Mouse (Mus musculus): ENCODE results near the gene Abca4. TPM values are rescaled to one million over a fixed set of nuclear protein-coding genes. Genes with fewer than 3 reads are reported as not detected.

Abca4 gene
- polyA plus RNA-seq (2014; fragmentation: Nextera tagmentation; extraction: Ambion mirVana), result 0.70 and 0.84 TPM in 2 replicates

DNA sequence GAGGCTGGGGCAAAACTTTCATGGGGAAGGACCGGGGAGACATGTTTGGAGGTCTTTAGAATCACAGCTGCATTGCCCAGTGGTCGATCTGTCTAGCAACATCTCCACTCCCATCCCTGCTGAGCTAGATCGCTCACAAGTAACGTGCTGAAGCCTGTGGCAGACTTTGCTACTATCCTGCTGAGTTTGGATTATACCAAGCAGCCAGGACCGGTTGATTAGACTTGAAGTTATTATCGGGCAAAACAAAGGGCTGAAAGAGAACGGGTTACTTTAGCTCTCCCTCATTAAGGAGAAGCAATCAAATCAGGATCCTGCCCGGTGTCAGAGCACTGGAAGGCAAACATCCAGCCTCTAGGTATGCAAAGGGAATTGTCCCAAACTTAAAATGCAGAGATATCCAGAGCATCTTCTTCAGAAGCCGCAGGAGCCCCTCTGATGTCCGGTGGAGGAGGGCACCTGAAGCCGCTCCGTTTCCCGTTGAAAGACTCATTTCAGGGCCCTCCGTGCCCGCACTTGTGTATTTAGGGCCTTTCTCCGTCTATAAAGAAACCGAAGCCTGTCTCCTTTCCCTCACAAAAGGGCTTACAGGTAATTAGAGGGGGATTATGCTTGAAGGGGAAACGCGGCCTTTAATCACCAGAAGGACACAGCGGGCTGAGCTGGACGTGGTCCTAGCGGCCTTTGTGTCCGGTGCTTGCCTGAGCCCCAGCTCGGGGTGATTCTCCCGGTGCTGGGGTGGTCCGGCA lies at the start of gene Abca4:
Gene Abca4 (plus strand): TSS at position 645 of the 749 bp plus-strand sequence.
- peaks cover 45% of the 10 kb centered on the region for H3K4me1 ChIP-seq (ENCODE audit: control insufficient read depth, insufficient read depth, low read length)
- H3K36me3 ChIP-seq (ENCODE audit: control insufficient read depth, insufficient read depth, low read length), result no peaks in the 10 kb centered on the region
- peak within 1 kb of the TSS; percentile 35; the same call in 1 of the 2 replicates for H3K9ac ChIP-seq (ENCODE audit: low read depth, low read length)
- peaks cover 9% of the 10 kb centered on the region; the same call in 1 of the 2 replicates for H3K27me3 ChIP-seq (ENCODE audit: control insufficient read depth, insufficient read depth, low read length)
- peak within 1 kb of the TSS; percentile 15; the same call in 1 of the 2 replicates for H3K4me3 ChIP-seq (ENCODE audit: low read length)
- 13% methylated on average over 26 of the region's 26 CpGs for WGBS
- H3K9me3 ChIP-seq (ENCODE audit: control insufficient read depth, low read length), result no peaks in the 10 kb centered on the region
- H3K4me2 ChIP-seq (replicated peaks; ENCODE audit: low read depth, low read length), result peak within 1 kb of the TSS; percentile 26
- no peak within 1 kb of the TSS for H3K27ac ChIP-seq (ENCODE audit: low read depth, low read length)
- no peak for ATAC-seq (ENCODE audit: low FRiP score, low TSS enrichment)

DNA sequence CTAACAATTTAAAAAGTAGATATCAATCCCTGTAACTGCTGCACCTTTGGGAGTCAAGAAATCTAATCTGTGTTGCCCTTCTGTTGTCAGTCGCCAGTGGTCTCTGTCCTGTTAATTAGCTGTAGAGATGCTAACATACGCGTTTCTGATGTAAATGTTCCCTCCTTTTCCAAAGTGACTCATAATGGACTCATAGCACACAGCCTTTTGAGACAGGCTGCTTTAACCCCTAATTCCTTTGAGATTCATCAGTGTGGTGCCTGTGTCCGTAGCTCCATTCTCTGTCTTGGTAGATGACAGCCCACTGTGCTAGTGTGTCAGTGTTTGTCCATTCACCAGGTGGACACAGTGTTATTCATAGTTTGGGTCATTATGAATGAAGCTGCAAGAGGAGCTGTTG lies 49.1 kb upstream of the Abca4 start:
- Histone ChIP-seq H3K27ac (ENCODE audit: low read depth, low read length) (no peak overlapping the region), H3K27me3 (ENCODE audit: control insufficient read depth, insufficient read depth, low read length) (no peaks in the 10 kb centered on the region), H3K4me1 (ENCODE audit: control insufficient read depth, insufficient read depth, low read length) (no peaks in the 10 kb centered on the region), H3K9me3 (ENCODE audit: control insufficient read depth, low read length) (no peaks in the 10 kb centered on the region), H3K4me2 (replicated peaks; ENCODE audit: low read depth, low read length) (no peak overlapping the region), H3K9ac (ENCODE audit: low read depth, low read length) (no peak overlapping the region), H3K36me3 (ENCODE audit: control insufficient read depth, insufficient read depth, low read length) (peaks cover 16% of the 10 kb centered on the region; the same call in 1 of the 2 replicates), H3K4me3 (ENCODE audit: low read length) (no peak overlapping the region)
- WGBS, result 86% methylated on average over 4 of the region's 4 CpGs
- no peak for ATAC-seq (ENCODE audit: low FRiP score, low TSS enrichment)

GRCm38 (mm10) chr3:121999934-122000333 lies 44.3 kb upstream of the Abca4 start:
- WGBS, result 47% methylated on average over 2 of the region's 2 CpGs
- no peak for ATAC-seq (ENCODE audit: low FRiP score, low TSS enrichment)

DNA sequence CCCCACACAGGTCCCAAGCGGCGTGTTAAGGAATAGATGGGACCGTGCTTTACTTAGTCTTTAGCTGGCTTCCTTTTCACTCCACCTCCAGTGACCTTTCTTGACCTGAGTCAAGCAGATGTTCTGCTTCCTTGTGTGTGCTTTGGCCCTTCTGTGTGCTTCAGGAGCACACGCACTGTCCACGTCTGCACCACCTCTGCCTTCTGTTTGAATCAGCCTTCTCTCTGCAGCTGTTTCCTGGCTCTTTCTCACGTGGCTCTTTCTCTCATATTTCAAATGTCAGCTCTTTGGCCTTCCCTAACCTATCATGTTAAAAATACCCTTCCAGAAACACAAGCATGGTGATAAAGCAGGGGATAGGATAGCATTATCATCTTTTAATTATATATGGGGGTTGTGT lies 42.7 kb upstream of the Abca4 start:
- WGBS, result 42% methylated on average over 6 of the region's 6 CpGs
- no peak overlapping the region for H3K4me2 ChIP-seq (replicated peaks; ENCODE audit: low read depth, low read length)
- H3K4me3 ChIP-seq (ENCODE audit: low read length), result no peak overlapping the region
- H3K9me3 ChIP-seq (ENCODE audit: control insufficient read depth, low read length), result no peaks in the 10 kb centered on the region
- H3K4me1 ChIP-seq (ENCODE audit: control insufficient read depth, insufficient read depth, low read length), result no peaks in the 10 kb centered on the region
- H3K27me3 ChIP-seq (ENCODE audit: control insufficient read depth, insufficient read depth, low read length), result no peaks in the 10 kb centered on the region
- no peak overlapping the region for H3K27ac ChIP-seq (ENCODE audit: low read depth, low read length)
- no peak overlapping the region for H3K9ac ChIP-seq (ENCODE audit: low read depth, low read length)
- H3K36me3 ChIP-seq (ENCODE audit: control insufficient read depth, insufficient read depth, low read length), result peaks cover 13% of the 10 kb centered on the region; the same call in 1 of the 2 replicates
- no peak for ATAC-seq (ENCODE audit: low FRiP score, low TSS enrichment)

More at GRCm38 (mm10) chr3:121999934-122000333, 44.3 kb upstream of the Abca4 start:
- Histone ChIP-seq H3K27ac (ENCODE audit: low read depth, low read length) (no peak overlapping the region), H3K27me3 (ENCODE audit: control insufficient read depth, insufficient read depth, low read length) (no peaks in the 10 kb centered on the region), H3K9ac (ENCODE audit: low read depth, low read length) (no peak overlapping the region), H3K4me3 (ENCODE audit: low read length) (no peak overlapping the region), H3K4me2 (replicated peaks; ENCODE audit: low read depth, low read length) (no peak overlapping the region), H3K36me3 (ENCODE audit: control insufficient read depth, insufficient read depth, low read length) (peaks cover 13% of the 10 kb centered on the region; the same call in 1 of the 2 replicates), H3K4me1 (ENCODE audit: control insufficient read depth, insufficient read depth, low read length) (no peaks in the 10 kb centered on the region), H3K9me3 (ENCODE audit: control insufficient read depth, low read length) (no peaks in the 10 kb centered on the region)

GRCm38 (mm10) chr3:122009818-122010217 lies 34.4 kb upstream of the Abca4 start:
- no peak for ATAC-seq (ENCODE audit: low FRiP score, low TSS enrichment)
- 92% methylated on average over 5 of the region's 5 CpGs for WGBS
- Histone ChIP-seq H3K9me3 (ENCODE audit: control insufficient read depth, low read length) (no peaks in the 10 kb centered on the region), H3K4me2 (replicated peaks; ENCODE audit: low read depth, low read length) (no peak overlapping the region), H3K27me3 (ENCODE audit: control insufficient read depth, insufficient read depth, low read length) (no peaks in the 10 kb centered on the region), H3K36me3 (ENCODE audit: control insufficient read depth, insufficient read depth, low read length) (peaks cover 42% of the 10 kb centered on the region), H3K4me3 (ENCODE audit: low read length) (no peak overlapping the region), H3K4me1 (ENCODE audit: control insufficient read depth, insufficient read depth, low read length) (no peaks in the 10 kb centered on the region), H3K27ac (ENCODE audit: low read depth, low read length) (no peak overlapping the region), H3K9ac (ENCODE audit: low read depth, low read length) (no peak overlapping the region)

DNA sequence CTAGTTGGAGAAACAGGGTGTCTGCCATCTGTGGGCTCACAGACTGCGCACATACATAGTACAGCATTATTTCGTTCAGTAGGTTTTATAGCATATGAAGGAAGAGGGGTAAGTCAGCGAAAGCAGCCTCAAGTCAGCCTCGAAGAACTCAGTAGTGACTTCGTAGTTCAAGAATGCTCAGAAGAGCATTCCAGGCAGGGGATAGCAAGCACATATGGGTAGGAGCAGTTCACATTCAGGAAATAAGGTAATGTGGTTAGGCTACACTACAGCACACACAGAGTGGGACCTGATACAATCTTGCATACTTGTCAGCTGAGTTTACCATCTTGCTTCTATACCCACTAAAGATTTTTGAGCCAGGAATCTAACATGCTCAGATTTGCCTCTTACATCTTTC lies 34.0 kb upstream of the Abca4 start:
- no peak overlapping the region for H3K9ac ChIP-seq (ENCODE audit: low read depth, low read length)
- H3K4me2 ChIP-seq (replicated peaks; ENCODE audit: low read depth, low read length), result no peak overlapping the region
- ATAC-seq (ENCODE audit: low FRiP score, low TSS enrichment), result no peak
- H3K36me3 ChIP-seq (ENCODE audit: control insufficient read depth, insufficient read depth, low read length), result peaks cover 42% of the 10 kb centered on the region
- no peaks in the 10 kb centered on the region for H3K9me3 ChIP-seq (ENCODE audit: control insufficient read depth, low read length)
- no peak overlapping the region for H3K27ac ChIP-seq (ENCODE audit: low read depth, low read length)
- no peaks in the 10 kb centered on the region for H3K4me1 ChIP-seq (ENCODE audit: control insufficient read depth, insufficient read depth, low read length)
- WGBS, result 75% methylated on average over 5 of the region's 5 CpGs
- no peaks in the 10 kb centered on the region for H3K27me3 ChIP-seq (ENCODE audit: control insufficient read depth, insufficient read depth, low read length)
- H3K4me3 ChIP-seq (ENCODE audit: low read length), result no peak overlapping the region

DNA sequence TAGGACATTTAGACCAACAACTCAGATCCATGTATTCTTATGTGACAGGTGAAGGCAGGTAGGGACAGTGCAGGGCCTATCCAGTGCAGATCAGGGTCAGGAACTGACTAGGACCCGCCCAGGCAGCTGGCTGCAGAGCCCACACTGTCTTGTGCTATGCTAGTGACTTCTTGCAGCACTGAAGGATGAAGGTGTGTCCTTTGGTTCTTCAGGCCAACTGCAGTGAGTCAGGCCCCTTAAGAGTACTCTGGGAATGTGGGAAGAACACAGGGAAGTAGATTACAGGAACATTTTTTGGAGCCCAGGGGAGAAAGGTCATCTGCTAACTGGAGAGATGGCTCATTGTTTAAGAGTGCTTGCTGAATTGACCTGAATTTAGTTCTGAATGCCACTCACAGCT lies 31.8 kb upstream of the Abca4 start:
- Histone ChIP-seq H3K4me2 (replicated peaks; ENCODE audit: low read depth, low read length) (no peak overlapping the region), H3K27me3 (ENCODE audit: control insufficient read depth, insufficient read depth, low read length) (no peaks in the 10 kb centered on the region), H3K9me3 (ENCODE audit: control insufficient read depth, low read length) (no peaks in the 10 kb centered on the region), H3K27ac (ENCODE audit: low read depth, low read length) (no peak overlapping the region), H3K4me1 (ENCODE audit: control insufficient read depth, insufficient read depth, low read length) (no peaks in the 10 kb centered on the region), H3K9ac (ENCODE audit: low read depth, low read length) (no peak overlapping the region), H3K36me3 (ENCODE audit: control insufficient read depth, insufficient read depth, low read length) (peaks cover 37% of the 10 kb centered on the region), H3K4me3 (ENCODE audit: low read length) (no peak overlapping the region)
- 81% methylated on average over 1 of the region's 1 CpGs for WGBS
- no peak for ATAC-seq (ENCODE audit: low FRiP score, low TSS enrichment)

- 95% methylated on average over 7 of the region's 7 CpGs for WGBS
- H3K9me3 ChIP-seq (ENCODE audit: control insufficient read depth, low read length), result no peaks in the 10 kb centered on the region
- H3K4me1 ChIP-seq (ENCODE audit: control insufficient read depth, insufficient read depth, low read length), result no peaks in the 10 kb centered on the region
- ATAC-seq (ENCODE audit: low FRiP score, low TSS enrichment), result no peak
- H3K9ac ChIP-seq (ENCODE audit: low read depth, low read length), result no peak overlapping the region
- H3K4me3 ChIP-seq (ENCODE audit: low read length), result no peak overlapping the region
- no peak overlapping the region for H3K4me2 ChIP-seq (replicated peaks; ENCODE audit: low read depth, low read length)
- peaks cover 10% of the 10 kb centered on the region; the same call in 1 of the 2 replicates for H3K36me3 ChIP-seq (ENCODE audit: control insufficient read depth, insufficient read depth, low read length)
- H3K27me3 ChIP-seq (ENCODE audit: control insufficient read depth, insufficient read depth, low read length), result no peaks in the 10 kb centered on the region
- H3K27ac ChIP-seq (ENCODE audit: low read depth, low read length), result no peak overlapping the region
Measured at GRCm38 (mm10) chr3:122018421-122018820, 25.8 kb upstream of the Abca4 start.

- ATAC-seq (ENCODE audit: low FRiP score, low TSS enrichment), result no peak
- Histone ChIP-seq H3K27ac (ENCODE audit: low read depth, low read length) (no peak overlapping the region), H3K4me2 (replicated peaks; ENCODE audit: low read depth, low read length) (no peak overlapping the region), H3K36me3 (ENCODE audit: control insufficient read depth, insufficient read depth, low read length) (peaks cover 7% of the 10 kb centered on the region; the same call in 1 of the 2 replicates), H3K27me3 (ENCODE audit: control insufficient read depth, insufficient read depth, low read length) (no peaks in the 10 kb centered on the region), H3K9ac (ENCODE audit: low read depth, low read length) (no peak overlapping the region), H3K4me1 (ENCODE audit: control insufficient read depth, insufficient read depth, low read length) (no peaks in the 10 kb centered on the region), H3K4me3 (ENCODE audit: low read length) (no peak overlapping the region), H3K9me3 (ENCODE audit: control insufficient read depth, low read length) (no peaks in the 10 kb centered on the region)
- WGBS, result 82% methylated on average over 5 of the region's 5 CpGs
Measured at GRCm38 (mm10) chr3:122019159-122019558, 25.1 kb upstream of the Abca4 start.

Data from kidney, embryonic 14.5 days (tissue).